Mouse (Mus musculus) lung, postnatal 0 days (tissue): Measurements from ENCODE around the gene Sh2d3c. TPM values are rescaled to one million over a fixed set of nuclear protein-coding genes. Genes with fewer than 3 reads are reported as not detected.
A peak's percentile ranks its signal among the peaks of the same experiment; 100 is the strongest.

Source experiments
- ATAC-seq: fragments of 200-750 bp; cut with Nextera tagmentation; 2 replicates; pipeline ENCODE4 v1.8.0; 2017; ENCODE audit warnings: moderate library complexity
- DNase-seq: peaks from one replicate; pipeline ENCODE4 v3.0.0-alpha.2; 2016; ENCODE audit warnings: low spot score
- H3K27ac ChIP-seq: fragments of 300-500 bp; sonication (generic); 2 replicates; pipeline ENCODE4 v1.5.1; 2014; ENCODE audit warnings: antibody characterized with exemption, mild to moderate bottlenecking, low read length, mixed read lengths
- H3K27me3 ChIP-seq: fragments of 300-500 bp; sonication (generic); replicated peaks from 2 replicates; pipeline ENCODE4 v1.6.1; 2014; ENCODE audit warnings: low read length, mixed read lengths; ENCODE audit not compliant: insufficient read depth
- H3K36me3 ChIP-seq: fragments of 300-500 bp; sonication (generic); 2 replicates; pipeline ENCODE4 v1.6.1; 2014; ENCODE audit warnings: low read length, mixed read lengths; ENCODE audit not compliant: insufficient read depth
- H3K4me1 ChIP-seq: fragments of 300-500 bp; sonication (generic); 2 replicates; pipeline ENCODE4 v1.6.1; 2014; ENCODE audit warnings: antibody characterized with exemption, low read depth, low read length, mixed read lengths; ENCODE audit not compliant: insufficient read depth
- H3K4me2 ChIP-seq: fragments of 300-500 bp; sonication (generic); replicated peaks from 2 replicates; pipeline ENCODE4 v1.6.1; 2014; ENCODE audit warnings: low read depth, mild to moderate bottlenecking, low read length, moderate library complexity, mixed read lengths
- H3K4me3 ChIP-seq: fragments of 300-500 bp; sonication (generic); 2 replicates; pipeline ENCODE4 v1.5.1; 2014; ENCODE audit warnings: low read depth, low read length
- H3K9ac ChIP-seq: fragments of 300-500 bp; sonication (generic); replicated peaks from 2 replicates; pipeline ENCODE4 v1.6.1; 2014; ENCODE audit warnings: low read depth, mild to moderate bottlenecking
- H3K9me3 ChIP-seq: fragments of 300-500 bp; sonication (generic); 2 replicates; pipeline ENCODE4 v1.6.1; 2016; ENCODE audit warnings: low read length, mixed read lengths
- CTCF ChIP-seq: IDR thresholded peaks from 2 replicates; pipeline ENCODE4 v1.5.1; 2016; ENCODE audit warnings: antibody characterized with exemption, mild to moderate bottlenecking
- EP300 ChIP-seq: IDR thresholded peaks from 2 replicates; pipeline ENCODE4 v1.6.1; 2016; ENCODE audit warnings: antibody characterized with exemption, mild to moderate bottlenecking, control low read depth
- WGBS: fragments of 180-500 bp; shearing (Covaris S2); extraction: QIAGEN DNeasy Blood & Tissue Kit; methylation state at CpG from one replicate; pipeline ENCODE4 v1.1.7; 2014; 5-methylcytosine and 5-hydroxymethylcytosine counted together
- polyA plus RNA-seq: library from polyadenylated mRNA; unstranded; fragments of >200 nt; fragmentation: Nextera tagmentation; extraction: Ambion mirVana; gene quantifications from 2 replicates; pipeline ENCODE4 v1.2.1, GENCODE M21; 2015

Gene Sh2d3c
- polyA plus RNA-seq, 1 experiment from 2014 or later: 53.5 TPM

- Histone ChIP-seq H3K9me3 (no peaks in the 10 kb centered on the region), H3K27ac (no peak overlapping the region), H3K4me1 (no peaks in the 10 kb centered on the region), H3K4me2 (no peak overlapping the region), H3K4me3 (no peak overlapping the region), H3K27me3 (no peaks in the 10 kb centered on the region), H3K9ac (no peak overlapping the region), H3K36me3 (peaks cover 7% of the 10 kb centered on the region; the same call in 1 of the 2 replicates)
- no peak for TF ChIP-seq EP300
- TF ChIP-seq CTCF: no peak
- no peak for ATAC-seq
- 91% methylated on average over 2 of the region's 2 CpGs for WGBS
- DNase-seq: no peak
These were observed 38.1 kb downstream of the Sh2d3c start for GRCm38 (mm10) chr2:32759001-32759400.

- ATAC-seq: no peak
These were observed 40.5 kb downstream of the Sh2d3c start for GRCm38 (mm10) chr2:32761361-32761760.

GRCm38 (mm10) chr2:32761859-32762258 is 41.0 kb downstream of the Sh2d3c start:
- Histone ChIP-seq H3K4me2 (no peak overlapping the region), H3K36me3 (0 out of 2 replicates have a peak, but pooled peaks cover 4% of the 10 kb centered on the region), H3K27ac (no peak overlapping the region), H3K9ac (no peak overlapping the region), H3K9me3 (no peaks in the 10 kb centered on the region), H3K4me3 (no peak overlapping the region), H3K4me1 (no peaks in the 10 kb centered on the region), H3K27me3 (no peaks in the 10 kb centered on the region)
- WGBS: 75% methylated on average over 4 of the region's 4 CpGs
- ATAC-seq (no peak), DNase-seq (no peak)
- TF ChIP-seq EP300 (no peak), CTCF (no peak)

More at GRCm38 (mm10) chr2:32761361-32761760, 40.5 kb downstream of the Sh2d3c start:
- no peak overlapping the region for H3K27ac ChIP-seq
- no peak overlapping the region for H3K4me2 ChIP-seq
- no peak overlapping the region for H3K9ac ChIP-seq
- DNase-seq: no peak
- no peak overlapping the region for H3K4me3 ChIP-seq
- 0 out of 2 replicates have a peak, but pooled peaks cover 4% of the 10 kb centered on the region for H3K36me3 ChIP-seq
- no peaks in the 10 kb centered on the region for H3K9me3 ChIP-seq
- no peak for TF ChIP-seq CTCF
- TF ChIP-seq EP300: no peak
- no peaks in the 10 kb centered on the region for H3K4me1 ChIP-seq
- 89% methylated on average over 14 of the region's 14 CpGs for WGBS
- H3K27me3 ChIP-seq: no peaks in the 10 kb centered on the region

GRCm38 (mm10) chr2:32763353-32763752 is 42.5 kb downstream of the Sh2d3c start:
- Histone ChIP-seq H3K27me3 (no peaks in the 10 kb centered on the region), H3K4me3 (no peak overlapping the region), H3K9me3 (no peaks in the 10 kb centered on the region), H3K36me3 (0 out of 2 replicates have a peak, but pooled peaks cover 4% of the 10 kb centered on the region), H3K4me1 (no peaks in the 10 kb centered on the region), H3K4me2 (no peak overlapping the region), H3K9ac (no peak overlapping the region), H3K27ac (no peak overlapping the region)
- 71% methylated on average over 3 of the region's 3 CpGs for WGBS
- no peak for ATAC-seq
- DNase-seq: no peak
- TF ChIP-seq EP300: no peak
- peak; percentile 52 for TF ChIP-seq CTCF

- DNase-seq (no peak), ATAC-seq (no peak)
- no peak overlapping the region for H3K4me3 ChIP-seq
- TF ChIP-seq EP300: no peak
- no peak for TF ChIP-seq CTCF
- H3K4me1 ChIP-seq: no peaks in the 10 kb centered on the region
- no peak overlapping the region for H3K27ac ChIP-seq
- 68% methylated on average over 12 of the region's 12 CpGs for WGBS
- H3K9ac ChIP-seq: no peak overlapping the region
- H3K27me3 ChIP-seq: no peaks in the 10 kb centered on the region
- H3K4me2 ChIP-seq: no peak overlapping the region
- no peaks in the 10 kb centered on the region for H3K9me3 ChIP-seq
- H3K36me3 ChIP-seq: no peaks in the 10 kb centered on the region
These were observed 46.4 kb downstream of the Sh2d3c start for GRCm38 (mm10) chr2:32767241-32767640.

- H3K4me1 ChIP-seq: no peaks in the 10 kb centered on the region
- no peaks in the 10 kb centered on the region for H3K27me3 ChIP-seq
- no peaks in the 10 kb centered on the region for H3K9me3 ChIP-seq
- no peaks in the 10 kb centered on the region for H3K36me3 ChIP-seq
- no peak overlapping the region for H3K4me2 ChIP-seq
- DNase-seq (peak; percentile 69), ATAC-seq (peak; percentile 60)
- no peak overlapping the region for H3K9ac ChIP-seq
- H3K27ac ChIP-seq: no peak overlapping the region
- no peak for TF ChIP-seq EP300
- no peak for TF ChIP-seq CTCF
- H3K4me3 ChIP-seq: no peak overlapping the region
- WGBS: 44% methylated on average over 18 of the region's 19 CpGs
These were observed 47.9 kb downstream of the Sh2d3c start for GRCm38 (mm10) chr2:32768661-32769285.
